Mouse (Mus musculus) midbrain, embryonic 12.5 days (tissue): ENCODE data around the gene Olfr1094. TPM values are rescaled to one million over a fixed set of nuclear protein-coding genes. Genes with fewer than 3 reads are reported as not detected.

ENCODE experiments used
- ATAC-seq: fragments of 200-750 bp; cut with Nextera tagmentation; 2 replicates; pipeline ENCODE4 v1.8.0; 2017; ENCODE audit warnings: low read depth, moderate TSS enrichment, moderate library complexity; ENCODE audit not compliant: low FRiP score
- H3K27ac ChIP-seq: fragments of 300-500 bp; sonication (generic); replicated peaks from 2 replicates; pipeline ENCODE4 v1.5.1; 2016; ENCODE audit warnings: mild to moderate bottlenecking
- H3K27me3 ChIP-seq: fragments of 300-500 bp; sonication (generic); 2 replicates; pipeline ENCODE4 v1.6.1; 2016; ENCODE audit warnings: mild to moderate bottlenecking
- H3K36me3 ChIP-seq: fragments of 300-500 bp; sonication (generic); 2 replicates; pipeline ENCODE4 v1.6.1; 2016
- H3K4me1 ChIP-seq: fragments of 300-500 bp; sonication (generic); 2 replicates; pipeline ENCODE4 v1.6.1; 2016
- H3K4me2 ChIP-seq: fragments of 300-500 bp; sonication (generic); replicated peaks from 2 replicates; pipeline ENCODE4 v1.6.1; 2016; ENCODE audit warnings: mild to moderate bottlenecking, moderate library complexity
- H3K4me3 ChIP-seq: fragments of 300-500 bp; sonication (generic); 2 replicates; pipeline ENCODE4 v1.5.1; 2016; ENCODE audit warnings: mild to moderate bottlenecking
- H3K9ac ChIP-seq: fragments of 300-500 bp; sonication (generic); replicated peaks from 2 replicates; pipeline ENCODE4 v1.6.1; 2016; ENCODE audit warnings: mild to moderate bottlenecking, moderate library complexity
- H3K9me3 ChIP-seq: fragments of 300-500 bp; sonication (generic); 2 replicates; pipeline ENCODE4 v1.6.1; 2016; ENCODE audit warnings: mild to moderate bottlenecking
- WGBS: fragments of 180-500 bp; shearing (Covaris S2); methylation state at CpG from one replicate; pipeline ENCODE4 v1.1.7; 2016; 5-methylcytosine and 5-hydroxymethylcytosine counted together
- polyA plus RNA-seq: library from polyadenylated mRNA; unstranded; fragments of >200 nt; fragmentation: Nextera tagmentation; extraction: Ambion mirVana; gene quantifications from 2 replicates; pipeline ENCODE4 v1.2.1, GENCODE M21; 2016

Olfr1094 gene
- not detected in 2 replicates for polyA plus RNA-seq

DNA sequence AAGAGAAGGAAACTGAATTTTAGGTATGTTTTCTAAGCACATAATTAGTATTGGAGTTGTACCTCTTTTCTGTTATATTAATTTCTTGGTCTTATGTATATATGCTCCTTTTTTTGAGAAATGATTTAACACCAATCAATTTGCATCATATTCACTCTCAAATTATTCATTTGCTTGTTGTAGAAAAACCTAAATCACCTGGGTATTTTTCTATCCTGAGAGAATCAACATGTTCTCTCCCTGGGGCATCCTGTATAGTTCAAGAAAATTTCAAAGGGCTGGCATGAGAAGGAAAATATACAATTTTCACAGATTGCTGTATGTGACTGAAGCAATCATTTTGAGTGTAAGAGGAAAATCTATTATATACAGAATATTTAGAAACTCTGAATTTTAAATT, at the start of gene Olfr1094:
Gene Olfr1094, plus strand, starts transcription at position 301 of the 400 bp plus-strand sequence.
- Histone ChIP-seq H3K27me3 (no peaks in the 10 kb centered on the region), H3K9me3 (no peaks in the 10 kb centered on the region), H3K4me2 (no peak within 1 kb of the TSS), H3K4me1 (no peaks in the 10 kb centered on the region), H3K4me3 (no peak within 1 kb of the TSS), H3K36me3 (no peaks in the 10 kb centered on the region), H3K27ac (no peak within 1 kb of the TSS), H3K9ac (no peak within 1 kb of the TSS)
- ATAC-seq, result no peak

DNA sequence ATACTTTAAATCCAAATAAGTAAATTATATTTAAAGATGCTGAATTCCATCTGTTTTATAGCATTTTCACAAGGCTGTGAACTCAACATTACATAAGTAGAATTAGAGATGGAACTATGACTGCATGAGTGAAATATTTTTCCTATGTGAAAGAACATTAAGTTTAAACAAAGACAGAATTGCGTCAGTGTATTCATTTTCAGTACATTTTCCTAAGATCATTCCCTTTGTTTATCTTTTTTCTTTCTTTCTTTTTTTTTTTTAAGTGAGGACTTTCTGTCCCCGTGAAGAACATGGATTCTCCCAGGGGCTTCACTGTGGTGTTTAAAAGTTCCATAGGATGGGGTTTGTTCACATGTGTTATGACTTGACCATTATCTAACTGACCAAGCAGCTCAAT, 42.3 kb upstream of the Olfr1094 start, which contains the start of gene Olfr1093:
Gene Olfr1093, plus strand, starts transcription at position 301 of the 400 bp plus-strand sequence.
- no peaks in the 10 kb centered on the region for H3K27me3 ChIP-seq
- no peak within 1 kb of the TSS for H3K9ac ChIP-seq
- no peaks in the 10 kb centered on the region for H3K4me1 ChIP-seq
- H3K36me3 ChIP-seq, result no peaks in the 10 kb centered on the region
- no peak within 1 kb of the TSS for H3K4me2 ChIP-seq
- H3K9me3 ChIP-seq, result no peaks in the 10 kb centered on the region
- H3K4me3 ChIP-seq, result no peak within 1 kb of the TSS
- WGBS, result 79% methylated on average over 2 of the region's 2 CpGs
- H3K27ac ChIP-seq, result no peak within 1 kb of the TSS
- ATAC-seq, result no peak

DNA sequence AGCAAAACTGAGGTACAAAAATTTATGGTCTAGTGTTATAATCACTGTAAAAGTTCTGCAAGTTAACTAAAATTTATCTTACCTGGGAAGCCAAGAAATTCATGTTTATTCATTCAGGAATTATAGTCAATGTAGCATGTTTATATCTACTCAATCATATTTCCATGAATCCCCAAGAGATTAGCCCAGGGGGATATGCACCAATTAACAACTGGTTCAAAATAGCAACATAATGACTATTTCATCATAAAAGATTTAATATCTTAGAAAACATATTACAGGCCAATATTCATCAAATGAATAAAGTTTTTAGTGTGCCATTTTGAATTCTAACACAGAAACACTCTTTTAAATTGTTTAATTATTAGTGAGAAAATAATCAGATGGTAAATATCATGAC, 14.5 kb upstream of the Olfr1094 start, which contains the start of gene Olfr141:
Gene Olfr141, minus strand, starts transcription at position 101 of the 400 bp plus-strand sequence.
- Histone ChIP-seq H3K4me1 (no peaks in the 10 kb centered on the region), H3K9me3 (no peaks in the 10 kb centered on the region), H3K9ac (no peak within 1 kb of the TSS), H3K4me3 (no peak within 1 kb of the TSS), H3K36me3 (no peaks in the 10 kb centered on the region), H3K27ac (no peak within 1 kb of the TSS), H3K27me3 (no peaks in the 10 kb centered on the region), H3K4me2 (no peak within 1 kb of the TSS)
- no peak for ATAC-seq

DNA sequence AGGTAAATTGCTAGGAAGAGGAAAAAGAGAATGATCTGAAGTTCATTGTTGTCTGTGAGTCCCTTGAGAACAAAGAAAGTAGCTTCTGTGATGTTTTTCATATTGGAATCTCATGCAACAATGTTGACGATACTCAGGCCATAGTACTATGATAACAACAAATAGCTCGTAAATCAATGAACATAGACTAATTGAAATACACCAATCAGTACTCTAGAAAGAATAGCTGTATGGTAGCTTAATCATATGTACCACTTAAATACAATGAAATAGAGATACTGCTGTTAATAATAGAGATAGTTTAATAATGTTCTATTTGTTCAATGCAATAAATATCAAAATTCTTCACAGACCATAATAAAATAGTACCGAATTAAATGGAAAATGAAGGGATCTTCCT, 27.1 kb downstream of the Olfr1094 start, which contains the start of gene Olfr1095:
Gene Olfr1095, minus strand, starts transcription at position 101 of the 400 bp plus-strand sequence.
- ATAC-seq, result no peak
- H3K4me1 ChIP-seq, result no peaks in the 10 kb centered on the region
- no peaks in the 10 kb centered on the region for H3K9me3 ChIP-seq
- H3K9ac ChIP-seq, result no peak within 1 kb of the TSS
- WGBS, result 92% methylated on average over 3 of the region's 3 CpGs
- H3K36me3 ChIP-seq, result no peaks in the 10 kb centered on the region
- H3K27me3 ChIP-seq, result no peaks in the 10 kb centered on the region
- H3K4me2 ChIP-seq, result no peak within 1 kb of the TSS
- H3K27ac ChIP-seq, result no peak within 1 kb of the TSS
- H3K4me3 ChIP-seq, result no peak within 1 kb of the TSS

DNA sequence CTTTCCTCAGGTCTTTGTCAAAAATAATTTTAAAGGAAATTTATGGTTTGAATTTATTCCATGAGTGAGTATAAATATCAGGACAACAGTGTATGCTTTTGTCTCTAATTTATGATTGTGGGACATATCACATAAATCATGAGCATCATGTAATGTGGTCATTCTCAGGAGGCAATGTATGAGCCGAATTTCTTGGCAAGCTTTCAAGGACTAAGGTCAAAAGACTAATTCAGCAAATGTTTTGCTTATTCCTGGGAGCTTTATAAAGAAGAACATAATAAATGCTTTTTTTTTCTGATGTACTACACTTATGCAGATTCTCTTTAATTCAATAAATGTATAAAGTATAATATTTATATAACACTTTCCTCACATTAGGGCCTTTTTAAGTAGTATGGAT, 50.2 kb downstream of the Olfr1094 start, which contains the start of gene Gm13723:
Gene Gm13723, minus strand, starts transcription at position 101 of the 400 bp plus-strand sequence.
- H3K4me3 ChIP-seq, result no peak within 1 kb of the TSS
- H3K4me1 ChIP-seq, result no peaks in the 10 kb centered on the region

More for the DNA sequence above, 50.2 kb downstream of the Olfr1094 start, which contains the start of gene Gm13723:
- no peaks in the 10 kb centered on the region for H3K9me3 ChIP-seq
- no peak within 1 kb of the TSS for H3K9ac ChIP-seq
- H3K27me3 ChIP-seq, result no peaks in the 10 kb centered on the region
- no peak for ATAC-seq
- no peaks in the 10 kb centered on the region for H3K36me3 ChIP-seq
- no peak within 1 kb of the TSS for H3K4me2 ChIP-seq
- no peak within 1 kb of the TSS for H3K27ac ChIP-seq
- 67% methylated on average over 1 of the region's 1 CpGs for WGBS

Other genes starting within 250 kb of the Olfr1094 start
- not detected in 2 replicates for gene Olfr1082, start 225.7 kb upstream of the Olfr1094 start, polyA plus RNA-seq
- not detected in 2 replicates for gene Olfr1084, start 184.9 kb upstream of the Olfr1094 start, polyA plus RNA-seq
- not detected in 2 replicates for gene Olfr1085, start 162.6 kb upstream of the Olfr1094 start, polyA plus RNA-seq
- gene Olfr1086, start 144.6 kb upstream of the Olfr1094 start, polyA plus RNA-seq, result not detected in 2 replicates
- gene Olfr1087, start 126.3 kb upstream of the Olfr1094 start, polyA plus RNA-seq, result not detected in 2 replicates
- not detected in 2 replicates for gene Olfr1089, start 91.0 kb upstream of the Olfr1094 start, polyA plus RNA-seq
- gene Olfr1090, start 65.7 kb upstream of the Olfr1094 start, polyA plus RNA-seq, result not detected in 2 replicates
- gene Olfr1093, start 42.2 kb upstream of the Olfr1094 start, polyA plus RNA-seq, result not detected in 2 replicates
- not detected in 2 replicates for gene Olfr141, start 14.6 kb upstream of the Olfr1094 start, polyA plus RNA-seq
- gene Olfr1095, start 27.0 kb downstream of the Olfr1094 start, polyA plus RNA-seq, result not detected in 2 replicates
- gene Gm13723, start 50.1 kb downstream of the Olfr1094 start, polyA plus RNA-seq, result not detected in 2 replicates
- gene Olfr1097, start 67.6 kb downstream of the Olfr1094 start, polyA plus RNA-seq, result not detected in 2 replicates
- not detected in 2 replicates for gene Olfr1098, start 99.9 kb downstream of the Olfr1094 start, polyA plus RNA-seq
- gene Olfr1099, start 136.0 kb downstream of the Olfr1094 start, polyA plus RNA-seq, result not detected in 2 replicates
- not detected in 2 replicates for gene Olfr1100, start 155.3 kb downstream of the Olfr1094 start, polyA plus RNA-seq
- gene Olfr1101, start 166.6 kb downstream of the Olfr1094 start, polyA plus RNA-seq, result not detected in 2 replicates
- not detected in 2 replicates for gene Olfr1102, start 173.7 kb downstream of the Olfr1094 start, polyA plus RNA-seq
- gene Olfr1104, start 202.4 kb downstream of the Olfr1094 start, polyA plus RNA-seq, result not detected in 2 replicates
- gene Olfr1105, start 211.9 kb downstream of the Olfr1094 start, polyA plus RNA-seq, result not detected in 2 replicates
- not detected in 2 replicates for gene Olfr1106, start 227.6 kb downstream of the Olfr1094 start, polyA plus RNA-seq